Mouse (Mus musculus) cerebellum, postnatal 10 days (tissue): ENCODE results near the gene Prkcsh.
A peak's percentile ranks its signal among the peaks of the same experiment; 100 is the strongest.

Source experiments
- DNase-seq, 2 experiments: peaks; one replicate each; pipeline ENCODE4 v3.0.0; 2021; ENCODE audit warnings: mixed read lengths in 2 of 2

Prkcsh gene

DNA sequence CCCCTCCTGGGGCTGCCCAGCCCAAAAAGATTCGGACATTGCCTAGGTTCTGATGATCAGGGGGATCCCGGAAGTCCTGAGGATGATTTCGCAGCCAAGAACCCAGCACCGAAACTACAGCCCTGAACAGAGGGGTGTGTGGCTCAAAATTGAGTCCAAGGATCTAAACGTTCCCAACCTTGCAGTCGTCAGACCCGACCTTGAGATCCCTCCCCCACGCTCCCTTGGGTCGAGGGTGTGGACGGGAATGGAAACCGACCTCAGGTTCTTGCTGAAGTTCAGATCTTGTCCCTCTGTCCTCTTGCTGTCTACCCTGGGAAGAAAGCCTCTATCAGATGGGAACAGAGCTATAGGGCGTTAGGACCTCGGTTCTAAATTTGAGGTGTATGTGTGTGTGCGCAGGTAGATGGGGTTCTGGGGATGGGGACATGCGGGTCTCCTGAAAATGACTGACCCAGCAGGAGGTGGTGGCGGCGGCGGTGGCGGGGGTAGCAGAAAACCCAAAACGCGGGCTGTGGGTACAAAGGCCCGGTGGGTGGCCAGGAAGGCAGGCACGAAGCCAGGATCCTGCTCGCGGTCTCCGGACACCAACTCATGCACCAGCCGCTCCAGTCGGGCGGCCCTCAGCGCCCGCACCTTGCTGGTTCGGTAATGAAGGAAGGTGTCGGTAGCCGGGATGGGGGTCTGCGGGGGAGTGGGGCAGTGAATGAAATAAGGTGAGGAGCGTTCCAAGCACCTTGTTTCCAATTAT lies 14.8 kb upstream of the Prkcsh start:
- peak; percentile 78 to 79 for DNase-seq

DNA sequence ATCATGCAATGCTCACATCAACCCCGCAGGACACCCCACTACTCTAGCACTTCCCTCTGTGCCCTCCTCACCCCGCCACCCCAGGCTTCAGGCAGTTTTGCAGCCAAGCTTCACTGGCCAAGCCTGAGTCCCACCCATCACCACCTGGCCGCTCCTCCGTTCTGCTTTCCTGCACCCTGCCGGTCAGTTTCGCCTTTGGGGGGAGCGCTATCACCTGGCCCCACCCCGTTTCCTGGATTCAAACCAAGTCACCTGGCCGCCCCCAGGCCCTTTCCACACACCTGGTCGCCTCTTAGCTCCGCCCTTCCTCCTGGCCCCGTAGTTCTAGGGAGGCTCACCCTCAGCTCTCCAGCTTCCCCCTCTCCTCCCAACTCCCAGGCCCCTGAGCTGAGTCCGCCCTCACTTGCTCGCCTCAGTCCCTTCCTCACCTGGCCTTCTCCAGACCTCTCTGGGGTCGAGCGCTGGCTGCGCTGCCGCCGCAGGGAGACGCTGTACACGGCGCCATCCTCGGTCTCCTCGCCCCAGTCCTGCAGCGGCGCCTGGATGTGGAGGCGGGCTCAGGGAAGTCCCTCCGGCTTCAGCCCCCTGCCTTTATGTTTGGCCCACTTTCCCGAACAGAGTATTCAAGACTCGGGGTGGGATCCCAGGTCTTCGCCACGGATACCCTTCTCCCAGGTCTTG lies 14.0 kb upstream of the Prkcsh start:
- DNase-seq, result peak; percentile 71 to 73

DNA sequence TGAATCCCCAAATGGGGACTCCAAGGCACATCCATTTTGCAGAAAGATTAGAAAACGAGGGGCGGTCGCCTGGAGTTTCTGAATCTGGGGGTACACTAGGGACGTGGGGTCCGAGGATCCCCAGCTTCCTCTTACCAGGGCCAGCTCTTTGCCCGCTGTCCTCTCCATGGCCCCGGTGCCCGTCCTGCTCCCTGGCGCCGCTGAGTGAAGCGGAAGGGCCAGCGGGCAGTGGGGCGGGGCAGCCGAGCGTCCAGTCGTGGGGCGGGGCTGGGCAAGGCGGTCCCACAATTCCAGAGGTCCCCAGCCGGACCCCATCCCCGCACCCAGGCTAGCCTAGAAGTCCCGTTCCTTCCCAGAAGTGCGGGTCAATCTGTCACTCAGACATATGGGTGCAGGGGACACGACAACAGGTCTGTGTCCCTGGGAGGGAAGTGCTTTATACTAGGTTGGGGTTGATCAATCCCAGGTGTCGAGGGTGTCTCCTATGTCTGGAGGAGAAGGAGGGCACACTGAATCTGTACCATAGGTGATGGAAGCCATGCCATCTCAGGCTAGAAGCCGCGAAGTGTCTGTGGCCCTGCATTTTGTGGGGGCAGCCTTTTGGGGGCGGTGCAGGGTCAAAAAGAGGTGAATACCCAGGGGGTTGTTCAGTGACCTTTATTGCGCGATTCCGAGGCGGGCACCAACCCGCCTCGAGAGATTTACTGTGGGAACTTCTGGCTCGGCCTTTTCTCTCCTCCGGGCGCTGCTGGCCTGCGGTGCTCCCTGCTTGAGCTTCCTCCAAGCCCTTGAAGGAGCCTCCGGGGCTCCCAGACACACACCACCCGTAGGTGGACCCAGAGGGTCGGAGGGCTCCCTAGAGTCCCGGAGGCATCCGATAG lies 13.1 kb upstream of the Prkcsh start, which contains the start of gene Rgl3:
TSS of gene Rgl3 (minus strand) at position 217 of the 881 bp plus-strand sequence.
- DNase-seq, result peak; percentile 67 to 73

DNA sequence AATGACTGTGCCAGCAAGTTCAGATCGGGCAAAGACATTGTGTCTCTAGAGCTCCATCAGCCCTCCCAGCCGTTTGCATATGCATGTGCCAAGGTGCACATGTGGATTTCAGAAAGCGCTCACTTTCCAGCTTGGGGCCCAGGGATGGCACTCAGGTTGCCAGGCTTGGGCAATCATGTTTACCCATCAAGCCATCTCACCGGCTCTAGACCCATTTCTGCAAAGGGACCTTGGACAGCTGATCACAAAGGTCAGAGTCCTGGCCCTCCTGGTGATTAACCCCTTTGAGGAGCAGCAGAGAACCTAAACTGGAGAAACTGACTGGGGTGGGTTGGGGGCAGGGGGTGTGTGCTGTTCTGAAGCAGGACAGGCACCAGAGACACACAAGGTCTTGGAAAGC lies 10.4 kb upstream of the Prkcsh start:
- no peak for DNase-seq

DNA sequence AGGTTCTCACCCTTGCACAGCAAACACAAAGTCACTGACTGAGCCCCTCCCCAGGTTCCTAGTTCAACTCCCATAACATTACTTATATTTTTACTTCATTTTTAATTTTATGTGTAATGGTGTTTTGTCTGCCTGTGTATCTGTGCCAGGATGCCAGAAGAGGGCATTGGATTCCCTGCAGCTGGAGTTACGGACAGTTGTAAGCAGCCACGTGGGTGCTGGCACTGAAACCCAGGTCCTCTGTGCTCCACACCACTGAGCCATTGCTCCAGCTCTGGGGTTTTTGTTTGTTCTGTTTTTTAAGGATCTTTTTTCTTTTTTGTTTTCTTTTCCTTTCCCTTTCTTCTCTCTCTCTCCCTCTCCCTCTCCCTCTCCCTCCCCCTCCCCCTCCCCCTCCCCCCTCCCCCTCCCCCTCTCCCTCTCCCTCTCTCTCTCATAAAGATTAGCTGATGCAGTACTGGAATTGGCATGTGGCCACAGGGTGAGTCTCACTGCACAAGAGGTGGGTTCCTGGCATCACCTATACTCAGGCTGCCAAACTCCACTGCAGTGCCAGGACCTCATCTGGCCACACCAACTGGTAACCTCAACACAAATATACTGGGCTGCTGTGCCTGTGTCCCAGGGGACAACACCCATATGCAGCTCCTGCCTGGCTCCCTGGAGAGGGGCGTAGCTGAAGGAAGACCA lies 6.3 kb upstream of the Prkcsh start:
- peak in 1 of 2 experiments; percentile 58 for DNase-seq

DNA sequence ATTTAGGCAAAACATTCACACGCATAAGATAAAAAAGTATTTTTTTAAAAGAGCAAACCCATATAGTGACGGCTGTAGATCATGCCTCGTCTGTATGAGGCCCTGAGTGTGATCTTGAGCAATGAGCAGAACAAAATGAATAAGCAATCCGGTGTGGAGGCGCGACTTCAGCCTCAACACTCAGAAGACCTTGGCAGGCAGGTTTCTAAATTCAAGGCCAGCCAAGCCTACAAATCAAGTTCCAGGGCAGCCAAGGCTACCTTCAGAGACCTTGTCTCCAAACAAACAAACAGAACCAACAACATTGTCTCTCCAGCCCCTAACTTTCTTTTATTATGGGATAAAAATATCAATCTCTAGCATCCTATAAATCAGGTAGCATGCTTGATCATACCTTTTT lies 2.3 kb upstream of the Prkcsh start:
- DNase-seq, result no peak

DNA sequence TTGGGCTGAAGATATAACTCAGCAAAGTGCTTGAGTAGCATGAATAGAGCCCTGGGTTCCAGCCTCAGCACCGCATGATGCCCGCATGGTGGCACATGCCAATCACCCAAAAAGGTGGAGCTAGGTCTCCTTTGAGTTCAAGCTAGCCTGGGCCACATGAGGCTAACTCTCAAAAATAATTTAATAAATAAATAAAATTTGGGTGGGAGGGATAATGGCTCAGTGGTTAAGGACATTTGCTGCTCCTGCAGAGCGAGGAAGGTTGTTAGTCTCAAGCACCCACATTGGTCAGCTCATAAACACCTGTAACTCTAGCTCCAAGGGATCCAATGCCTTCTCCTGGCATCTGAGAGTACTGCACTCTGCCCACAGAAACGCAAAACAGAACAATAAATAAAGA lies 973 bp upstream of the Prkcsh start:
- DNase-seq, result no peak

DNA sequence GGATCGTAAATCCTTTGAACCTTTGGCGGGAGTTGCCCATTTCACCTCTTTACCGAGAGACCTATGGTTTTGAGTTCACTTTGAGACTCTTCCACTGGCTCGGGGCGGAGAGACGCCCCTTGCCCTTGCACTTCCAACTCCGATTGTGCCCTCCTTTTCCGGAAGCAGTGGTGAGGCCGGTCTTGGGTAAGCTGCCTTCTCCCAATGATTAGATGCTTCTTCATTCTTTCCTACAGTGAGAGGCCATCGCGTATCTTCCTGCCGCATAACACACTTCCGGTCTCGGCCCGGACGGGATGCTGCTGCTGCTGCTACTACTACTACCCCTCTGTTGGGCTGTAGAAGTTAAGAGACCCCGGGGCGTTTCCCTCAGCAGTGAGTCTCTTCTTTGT lies 553 bp downstream of the Prkcsh start:
- DNase-seq, result peak in 1 of 2 experiments; percentile 56

DNA sequence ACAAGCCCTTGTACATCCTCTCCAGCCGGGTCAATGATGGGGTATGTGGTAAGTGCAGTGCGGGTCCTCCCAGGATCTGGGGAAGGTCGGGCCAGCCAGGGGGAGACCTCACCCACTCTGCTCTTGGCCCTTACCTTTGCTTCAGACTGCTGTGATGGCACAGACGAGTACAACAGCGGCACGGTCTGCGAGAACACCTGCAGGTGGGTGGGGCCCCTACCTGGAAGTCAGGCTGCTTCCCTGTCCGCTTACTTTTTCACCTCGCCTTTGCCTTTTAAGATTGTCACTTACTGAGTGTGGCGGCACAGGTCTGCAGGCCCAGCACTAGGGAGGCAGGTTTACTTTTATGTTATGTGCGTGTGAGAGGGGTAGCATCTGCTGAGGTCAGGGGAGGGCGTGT lies 1.9 kb downstream of the Prkcsh start:
- no peak for DNase-seq

DNA sequence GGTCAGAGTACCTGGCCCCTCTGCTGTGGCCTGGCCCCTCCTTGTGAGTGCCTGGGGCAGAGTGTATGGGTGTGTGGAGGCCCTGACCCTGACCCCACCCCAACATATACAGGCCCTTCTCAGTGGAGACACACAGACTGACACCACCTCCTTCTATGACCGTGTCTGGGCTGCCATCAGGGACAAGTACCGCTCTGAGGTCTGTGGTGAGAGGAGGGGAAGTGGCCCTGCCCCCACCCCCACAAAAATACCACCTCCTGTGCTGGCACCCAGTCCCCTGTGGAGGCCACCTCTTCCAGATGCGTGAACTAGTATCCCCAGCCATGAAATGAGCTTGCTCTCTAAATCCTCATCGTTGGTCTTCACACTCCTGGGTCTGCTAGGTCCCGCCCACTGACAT lies 8.4 kb downstream of the Prkcsh start:
- DNase-seq, result no peak

DNA sequence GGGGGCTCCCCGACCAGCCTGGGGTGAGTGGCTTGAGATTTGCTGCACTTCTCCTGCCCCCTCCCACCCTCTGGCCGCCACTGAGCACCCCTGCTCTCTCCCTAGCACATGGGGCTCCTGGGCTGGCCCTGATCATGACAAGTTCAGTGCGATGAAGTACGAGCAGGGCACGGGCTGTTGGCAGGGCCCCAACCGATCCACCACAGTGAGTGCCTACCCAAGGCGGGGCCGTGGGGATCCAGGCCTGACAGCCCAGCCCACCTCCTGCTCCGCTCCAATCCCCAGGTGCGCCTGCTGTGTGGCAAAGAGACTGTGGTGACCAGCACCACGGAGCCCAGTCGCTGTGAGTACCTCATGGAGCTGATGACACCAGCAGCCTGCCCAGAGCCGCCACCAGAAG lies 10.1 kb downstream of the Prkcsh start:
- peak in 1 of 2 experiments; percentile 57 for DNase-seq

DNA sequence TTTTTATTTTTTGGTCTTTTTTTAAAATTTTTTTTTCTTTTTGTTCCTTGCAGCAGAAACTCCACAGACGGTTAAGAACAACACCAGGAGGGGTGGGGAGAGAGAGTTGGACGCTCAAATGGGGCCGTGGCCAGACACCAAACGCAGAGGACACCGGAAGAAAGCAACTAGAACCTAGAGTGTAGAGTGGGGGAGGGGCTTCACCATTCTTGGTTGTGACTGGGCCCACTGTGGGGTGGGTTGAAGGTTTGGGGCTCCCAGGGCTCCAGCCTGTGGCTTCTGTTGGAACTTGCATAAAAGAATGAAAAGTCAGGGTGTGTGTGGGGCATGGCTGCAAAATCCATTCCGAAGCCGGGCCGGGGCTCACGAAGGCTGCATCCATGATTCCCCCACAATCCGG lies 13.6 kb downstream of the Prkcsh start:
- DNase-seq, result peak; percentile 53 to 55

DNA sequence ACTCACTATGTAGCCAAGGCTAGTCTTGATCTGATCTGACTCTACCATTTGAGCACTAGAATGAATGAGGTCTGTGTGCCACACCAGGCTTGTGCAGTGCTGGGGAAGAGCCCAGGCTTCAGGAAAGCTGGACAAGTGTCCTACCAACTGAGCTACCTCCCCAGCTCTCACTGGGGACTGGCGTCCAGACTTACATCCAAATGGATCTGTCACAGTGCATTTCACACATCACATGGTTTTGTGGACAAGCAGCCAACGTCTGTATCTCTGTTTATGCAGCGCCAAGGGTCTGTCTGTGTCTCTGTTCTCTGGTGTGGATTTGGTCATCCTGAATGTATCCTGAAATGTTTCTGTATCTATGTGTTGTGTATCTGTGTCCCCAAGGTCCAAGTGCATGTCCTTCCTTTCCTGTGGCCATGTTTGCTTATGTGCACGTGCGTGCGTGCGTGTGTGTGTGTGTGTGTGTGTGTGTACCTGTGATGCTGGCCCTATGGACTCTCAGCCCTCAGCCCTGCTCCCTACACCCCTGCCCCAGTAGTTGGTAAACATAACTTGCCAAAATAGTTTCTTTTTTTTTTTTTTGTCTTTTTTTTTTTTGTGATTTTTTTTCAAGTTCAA lies 14.7 kb downstream of the Prkcsh start:
- peak; percentile 81 to 88 for DNase-seq

DNA sequence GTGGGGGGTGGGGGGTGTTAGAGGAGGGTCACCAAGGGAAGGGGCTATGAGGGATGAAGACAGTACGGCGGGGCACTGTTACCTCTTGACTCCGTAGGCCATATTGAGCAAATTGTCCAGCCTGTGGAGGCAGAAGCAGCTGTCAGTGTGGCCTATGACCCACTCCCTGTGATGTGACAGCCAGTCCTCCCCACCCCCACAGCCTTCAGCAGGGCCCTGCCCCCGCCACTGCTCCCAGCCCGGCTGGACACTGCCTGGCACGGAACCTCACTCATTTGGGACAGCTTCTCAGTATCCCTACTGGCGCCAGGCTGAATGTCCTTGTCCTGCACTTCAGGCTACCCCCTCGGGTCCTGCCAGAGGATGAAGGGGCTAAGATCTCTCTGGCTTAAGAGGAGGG lies 22.0 kb downstream of the Prkcsh start:
- DNase-seq, result peak in 1 of 2 experiments; percentile 53

DNA sequence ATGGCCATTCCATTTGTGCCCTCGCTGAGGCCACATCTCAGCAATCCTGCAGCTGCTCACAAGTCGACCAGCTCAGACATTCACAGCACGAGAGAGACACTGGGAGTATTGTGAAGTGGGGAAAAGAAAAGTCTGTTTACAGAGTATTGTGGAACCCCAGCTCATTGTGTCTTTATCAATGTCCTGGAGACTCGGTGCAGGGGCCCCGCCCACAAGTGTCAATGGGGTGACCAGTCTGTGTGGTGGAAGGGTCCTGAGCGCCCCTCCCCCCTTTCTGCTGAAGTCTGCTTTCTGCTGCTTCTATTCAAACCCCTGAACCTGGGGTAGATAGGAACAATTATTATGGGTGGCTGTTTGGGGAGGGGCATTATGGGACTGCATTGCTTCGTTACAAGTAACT lies 25.9 kb downstream of the Prkcsh start:
- peak in 1 of 2 experiments; percentile 29 for DNase-seq

DNA sequence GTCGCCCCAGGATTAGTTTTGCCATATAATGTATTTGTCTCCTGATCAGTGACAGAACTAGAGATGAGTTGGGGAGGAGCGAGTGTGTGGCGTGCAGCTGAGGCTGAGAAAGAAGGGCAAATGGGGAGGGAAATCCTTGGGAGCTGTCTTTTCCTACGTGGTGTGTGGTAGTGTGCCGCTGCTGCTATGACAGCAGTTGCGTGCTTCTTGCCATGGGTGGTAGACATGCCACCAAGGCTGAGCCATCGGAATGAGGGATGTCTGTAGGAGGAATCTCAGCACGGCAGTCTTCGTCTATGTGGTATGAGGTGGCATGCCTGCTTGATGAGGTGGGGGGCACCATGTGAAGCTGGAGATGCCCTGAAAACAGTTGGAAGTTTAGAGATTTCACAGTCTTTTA lies 27.8 kb downstream of the Prkcsh start:
- no peak for DNase-seq

DNA sequence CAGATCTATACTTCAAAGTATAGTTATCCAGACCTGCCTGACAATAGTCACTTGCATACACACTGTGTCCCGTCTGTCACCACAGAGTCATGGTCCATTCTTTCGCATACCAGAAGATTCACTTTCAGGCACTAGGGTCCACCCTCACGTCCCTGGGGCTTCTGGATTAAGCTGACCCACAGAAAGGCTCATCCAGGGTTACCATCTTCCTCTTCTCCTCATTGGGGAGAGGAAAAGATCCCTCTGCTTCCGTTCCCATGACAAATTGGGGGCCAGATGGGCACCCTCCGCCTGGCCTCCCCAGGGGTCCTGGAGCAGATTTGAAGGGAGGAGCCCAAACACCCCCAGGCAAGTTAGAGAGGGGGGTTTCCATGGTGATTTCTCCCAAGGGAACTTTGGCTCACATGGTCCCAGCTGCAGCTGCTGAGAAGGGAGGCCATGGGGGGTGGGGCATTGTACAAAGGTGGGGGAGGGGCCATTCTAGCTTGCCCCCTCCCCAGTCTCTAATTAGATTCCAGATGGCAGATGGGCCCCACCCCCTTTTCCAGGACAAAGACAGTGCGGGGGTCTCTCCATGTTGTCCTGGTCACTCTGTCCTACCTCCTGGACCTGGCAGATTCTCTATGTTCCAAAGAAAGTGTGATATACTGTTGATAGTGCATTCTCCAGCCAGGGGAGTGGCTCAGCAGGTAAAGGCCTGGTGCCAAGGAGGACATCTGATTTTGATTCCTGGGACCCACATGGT lies 32.9 kb downstream of the Prkcsh start:
- peak; percentile 69 to 80 for DNase-seq

DNA sequence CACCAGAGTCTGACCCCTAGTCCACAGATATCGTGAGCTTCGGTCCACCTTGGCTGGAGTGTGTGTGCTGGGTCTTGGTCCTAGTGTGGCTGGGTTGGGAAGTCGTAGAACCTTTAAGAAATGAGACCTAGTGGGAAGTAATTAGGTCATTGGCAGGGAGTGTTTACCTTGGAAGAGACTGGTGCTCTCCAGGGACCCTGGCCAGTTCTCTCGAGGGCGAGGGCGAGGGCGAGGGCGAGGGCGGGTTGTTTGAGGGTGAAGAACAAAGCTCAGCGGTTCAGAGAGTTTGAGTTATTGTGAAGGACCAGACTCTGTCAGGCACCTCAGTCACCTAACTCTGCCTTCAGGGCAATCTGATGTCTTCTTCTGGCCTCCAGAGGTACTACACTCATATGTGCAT lies 35.2 kb downstream of the Prkcsh start:
- DNase-seq, result no peak

DNA sequence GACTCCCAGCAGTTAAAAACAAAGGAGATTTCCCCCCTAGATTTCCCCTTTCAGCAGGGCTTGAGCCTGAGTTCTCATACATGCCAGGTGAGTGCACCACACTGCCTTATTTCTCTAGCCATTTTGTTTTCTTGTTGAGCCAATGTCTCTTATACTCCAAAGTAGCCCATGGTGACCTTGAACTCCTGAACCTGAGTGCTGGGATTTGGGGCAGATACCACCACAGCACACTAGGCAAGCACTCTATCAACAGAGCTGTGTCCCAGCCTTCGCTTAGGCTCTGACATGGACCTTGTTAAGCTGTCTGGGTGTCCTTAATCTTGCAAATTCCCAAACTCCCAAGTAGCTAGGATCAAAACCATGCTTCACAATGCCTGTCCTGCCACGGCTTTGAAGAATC lies 39.2 kb downstream of the Prkcsh start:
- no peak for DNase-seq

DNA sequence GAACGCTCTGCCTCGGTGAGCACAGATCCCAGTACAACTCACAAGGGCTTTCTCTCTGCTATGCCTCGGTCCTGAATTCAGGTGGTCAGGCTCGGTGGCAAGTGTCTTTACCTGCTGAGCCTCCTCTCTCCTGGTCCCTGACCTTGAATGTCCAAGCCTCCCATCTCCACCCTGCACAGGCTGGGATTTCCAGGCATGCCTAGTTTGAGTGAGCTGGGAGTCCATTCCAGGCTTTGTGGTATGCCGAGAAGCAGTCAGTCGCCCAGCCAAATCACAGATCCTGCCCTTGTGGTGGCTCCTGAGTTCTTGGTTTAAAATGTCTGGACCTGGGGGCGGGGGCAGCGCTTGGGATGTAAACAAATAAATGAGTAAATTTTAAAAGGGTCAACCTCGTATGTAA lies 44.7 kb downstream of the Prkcsh start:
- peak; percentile 49 to 53 for DNase-seq

DNA sequence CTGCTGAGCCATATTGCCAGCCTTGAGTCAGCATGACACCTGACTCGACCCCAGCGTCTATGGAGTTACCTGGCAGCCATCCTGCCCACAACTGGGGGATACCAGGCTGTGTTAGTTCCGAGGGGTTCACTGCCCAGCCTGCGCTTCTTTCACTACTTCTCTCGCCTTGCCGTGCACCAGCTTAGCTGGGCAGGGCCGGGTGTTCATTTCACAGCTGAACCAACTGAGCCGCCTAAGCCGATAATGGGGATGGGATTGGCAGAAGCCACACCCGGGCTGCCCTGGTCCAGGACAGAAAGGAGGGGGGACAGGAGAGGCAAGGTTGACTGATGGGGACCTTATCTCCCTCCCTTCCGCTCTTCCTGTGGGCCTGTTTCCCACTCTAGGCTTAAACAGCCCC lies 46.7 kb downstream of the Prkcsh start:
- peak; percentile 70 to 74 for DNase-seq
